ENCODE assay signal across 11 mouse cellular contexts in genomic region chr14:122489041-122489440, GRCm38 (mm10). TPM values are rescaled to one million over a fixed set of nuclear protein-coding genes. Genes with fewer than 3 reads are reported as not detected.
A peak's percentile ranks its signal among the peaks of the same experiment; 100 is the strongest.
DNase-seq lines count a peak whose midpoint lies in the region; ATAC-seq lines count a peak whose summit lies in the region.
"Had no signal": no experiment of that assay in that cellular context is flagged by ENCODE, and none has a peak within 500 bp of the region (broad histone marks: within the 10 kb centered on the region; RNA-seq: fewer than 3 reads in every experiment).

No protein-coding gene starts in this region.

- H3K9ac ChIP-seq in hindbrain, embryonic 12.5 days: no peak overlapping the region
- H3K9ac ChIP-seq: liver, embryonic 13.5 days had no signal

- peak overlapping the region; percentile 41 for H3K4me2 ChIP-seq in hindbrain, embryonic 12.5 days (replicated peaks)
- H3K4me2 ChIP-seq: liver, embryonic 13.5 days had no signal

- no peaks in the 10 kb centered on the region for H3K36me3 ChIP-seq in hindbrain, embryonic 12.5 days
- H3K36me3 ChIP-seq: liver, embryonic 13.5 days had no signal

- 1% methylated on average over 5 of the region's 5 CpGs for WGBS in hindbrain, embryonic 12.5 days

- peaks cover 14% of the 10 kb centered on the region for H3K4me1 ChIP-seq in hindbrain, embryonic 12.5 days
- H3K4me1 ChIP-seq: liver, embryonic 13.5 days had no signal

- DNase-seq in cerebellum, postnatal 14 days: peak; percentile 56 to 68
- DNase-seq in embryo, embryonic 10 days (ENCODE audit: low spot score): peak; percentile 14
- DNase-seq in naive thymus-derived CD4-positive, alpha-beta T cell, adult 2 months (ENCODE audit: low read depth): peak; percentile 45
- no peak for DNase-seq in right cerebral cortex, postnatal 14 days
- DNase-seq in lung, postnatal 36 days: no peak
- no peak for DNase-seq in heart, adult 8-10 months (ENCODE audit: low spot score)
- DNase-seq: heart, adult 2 months; kidney, postnatal 36 days; liver, embryonic 13.5 days had no signal

- H3K27me3 ChIP-seq in hindbrain, embryonic 12.5 days: peaks cover 67% of the 10 kb centered on the region

- H3K4me3 ChIP-seq in hindbrain, embryonic 12.5 days: no peak overlapping the region
- H3K4me3 ChIP-seq: heart, adult 2 months; liver, embryonic 13.5 days had no signal

- no peaks in the 10 kb centered on the region; the same call in 1 of the 2 replicates for H3K9me3 ChIP-seq in hindbrain, embryonic 12.5 days (replicated peaks)
- H3K9me3 ChIP-seq: liver, embryonic 13.5 days had no signal

- no peak overlapping the region for H3K27ac ChIP-seq in hindbrain, embryonic 12.5 days
- H3K27ac ChIP-seq: heart, adult 2 months; liver, embryonic 13.5 days had no signal

- no peak for ATAC-seq in cerebellum, adult (ENCODE audit: insufficient number of reproducible peaks, low FRiP score, low TSS enrichment)
- no peak for ATAC-seq in hindbrain, embryonic 12.5 days (ENCODE audit: low FRiP score)

RNA-seq across cellular contexts. Expression of gene Gm10837, which starts 1.3 kb away (rescaled TPM):
- polyA plus RNA-seq in hindbrain, embryonic 12.5 days (2016; fragmentation: Nextera tagmentation; extraction: Ambion mirVana): 0.55 and 0.58 TPM in 2 replicates
- not detected for total RNA-seq in heart, adult 8-10 months (2022)
- total RNA-seq: heart, adult 2 months had no signal
- polyA plus RNA-seq: heart, adult 2 months; liver, embryonic 13.5 days had no signal

RNA-seq across cellular contexts. Expression of gene Zic2, which starts 13.8 kb away (rescaled TPM):
- polyA plus RNA-seq in hindbrain, embryonic 12.5 days (2016; fragmentation: Nextera tagmentation; extraction: Ambion mirVana): 18.3 TPM in 2 replicates
- under 1 TPM in 1 of 4 experiments, not detected in 3; 0.11 TPM for total RNA-seq in heart, adult 8-10 months (2022)
- total RNA-seq: heart, adult 2 months had no signal
- polyA plus RNA-seq: liver, embryonic 13.5 days had no signal

RNA-seq across cellular contexts. Expression of gene Zic5, which starts 23.6 kb away (rescaled TPM):
- polyA plus RNA-seq in hindbrain, embryonic 12.5 days (2016; fragmentation: Nextera tagmentation; extraction: Ambion mirVana): 18.1 and 25.0 TPM in 2 replicates
- not detected for total RNA-seq in heart, adult 8-10 months (2022)
- total RNA-seq: heart, adult 2 months had no signal
- polyA plus RNA-seq: heart, adult 2 months had no signal

RNA-seq across cellular contexts. Expression of gene Gm5089, which starts 38.1 kb away (rescaled TPM):
- 2.8 and 4.0 TPM in 2 replicates for polyA plus RNA-seq in hindbrain, embryonic 12.5 days (2016; fragmentation: Nextera tagmentation; extraction: Ambion mirVana)
- total RNA-seq in heart, adult 8-10 months (2022): not detected
- total RNA-seq: heart, adult 2 months had no signal
- polyA plus RNA-seq: heart, adult 2 months; liver, embryonic 13.5 days had no signal

RNA-seq across cellular contexts. Expression of gene Pcca, which starts 45.1 kb away (rescaled TPM):
- 33.4 and 34.9 TPM in 2 replicates for polyA plus RNA-seq in hindbrain, embryonic 12.5 days (2016; fragmentation: Nextera tagmentation; extraction: Ambion mirVana)
- total RNA-seq in heart, adult 8-10 months (2022): 100 to 1,000 TPM in 3 of 4 experiments, 10 to 100 TPM in 1; 88.8 to 117 (median 110) TPM

Comparison
In these comparisons a context has a peak if more than half of its experiments do, and no peak if none do; other contexts are left out.
1. DNase-seq: peak in cerebellum, postnatal 14 days (2 of 2), embryo, embryonic 10 days (single experiment) and naive thymus-derived CD4-positive, alpha-beta T cell, adult 2 months (single experiment); none in right cerebral cortex, postnatal 14 days (single experiment), lung, postnatal 36 days (single experiment) and heart, adult 8-10 months (single experiment).